Mouse (Mus musculus) cortical plate, adult 2 months (tissue): ENCODE results near the gene Pigk. TPM values are rescaled to one million over a fixed set of nuclear protein-coding genes. Genes with fewer than 3 reads are reported as not detected.

Source experiments
- H3K27ac ChIP-seq: fragments of 200-500 bp; 2 replicates; pipeline ENCODE4 v1.5.1; 2012; ENCODE audit warnings: low read length, control low read depth, inconsistent platforms; ENCODE audit not compliant: insufficient read depth
- H3K4me1 ChIP-seq: fragments of 200-500 bp; 2 replicates; pipeline ENCODE4 v1.6.1; 2011; ENCODE audit warnings: low read length; ENCODE audit not compliant: control insufficient read depth, insufficient read depth
- H3K4me3 ChIP-seq: fragments of 200-500 bp; 2 replicates; pipeline ENCODE4 v1.5.1; 2011; ENCODE audit warnings: mild to moderate bottlenecking, low read length, control low read depth; ENCODE audit not compliant: insufficient read depth
- CTCF ChIP-seq: fragments of 200-500 bp; IDR thresholded peaks from 2 replicates; pipeline ENCODE4 v1.5.1; 2011; ENCODE audit warnings: mild to moderate bottlenecking, control low read depth, low read length; ENCODE audit not compliant: insufficient read depth; ENCODE audit errors: extremely low read depth
- POLR2A ChIP-seq: fragments of 200-500 bp; IDR thresholded peaks from 2 replicates; pipeline ENCODE4 v1.6.1; 2011; ENCODE audit warnings: mild to moderate bottlenecking, low read length, control low read depth; ENCODE audit not compliant: insufficient read depth; ENCODE audit errors: extremely low read depth
- polyA plus RNA-seq: library from polyadenylated mRNA; depleted of rRNA; stranded (reverse); fragments of >200 nt; gene quantifications from 2 replicates; pipeline ENCODE4 v1.2.3, GENCODE M21; 2012

The Pigk gene
- polyA plus RNA-seq, 1 experiment = 25.2 TPM

GRCm38 (mm10) chr3:152831974-152832373 is 118.1 kb downstream of the Pigk start:
- no peak overlapping the region for H3K27ac ChIP-seq
- TF ChIP-seq POLR2A = no peak
- no peak for TF ChIP-seq CTCF
- no peaks in the 10 kb centered on the region for H3K4me1 ChIP-seq
- no peak overlapping the region for H3K4me3 ChIP-seq

DNA sequence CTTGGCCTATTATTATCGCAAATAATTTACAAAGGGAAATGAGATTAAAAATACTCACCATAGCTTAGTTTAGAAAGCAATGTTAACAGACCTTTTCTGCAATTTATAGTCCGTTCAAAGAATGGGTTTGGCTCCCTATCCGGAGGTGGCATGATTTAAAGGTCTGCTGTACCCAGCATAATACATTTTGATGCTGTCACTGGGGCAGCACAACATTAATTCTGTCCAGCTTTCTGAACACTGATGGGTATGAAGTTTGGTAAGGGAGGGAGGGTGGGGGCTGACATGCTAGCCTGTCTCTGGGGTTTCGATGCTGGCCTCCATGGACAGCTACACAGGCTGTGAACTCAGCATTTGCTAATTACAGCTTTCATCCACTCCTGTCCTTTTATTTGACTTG is 118.5 kb downstream of the Pigk start:
- TF ChIP-seq CTCF (no peak), POLR2A (no peak)
- Histone ChIP-seq H3K4me3 (no peak overlapping the region), H3K4me1 (0 out of 2 replicates have a peak, but pooled peaks cover under 1% of the 10 kb centered on the region), H3K27ac (no peak overlapping the region)

DNA sequence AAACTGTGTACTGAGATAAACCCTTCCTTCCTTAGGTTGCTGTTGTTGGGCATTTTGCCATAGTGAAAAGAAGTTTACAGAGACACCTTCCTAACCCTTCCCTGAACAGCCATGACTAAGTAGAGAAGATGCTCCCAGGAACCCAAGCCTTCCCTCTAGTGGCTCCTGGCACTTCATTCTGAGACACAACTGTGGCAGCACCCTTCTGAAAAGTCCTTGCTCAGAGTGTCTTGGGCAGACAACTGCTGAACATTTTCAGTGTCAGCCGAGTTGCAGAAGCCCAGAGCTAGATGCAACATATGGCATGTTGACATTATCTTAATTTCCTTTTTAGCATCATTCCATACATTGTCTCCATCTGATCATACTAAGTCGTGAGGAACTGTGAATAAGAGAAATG is 123.5 kb downstream of the Pigk start:
- no peak overlapping the region for H3K27ac ChIP-seq
- no peak for TF ChIP-seq CTCF
- no peak for TF ChIP-seq POLR2A

GRCm38 (mm10) chr3:152837938-152838337 is 124.0 kb downstream of the Pigk start:
- peaks cover 5% of the 10 kb centered on the region; the same call in 1 of the 2 replicates for H3K4me1 ChIP-seq
- no peak overlapping the region for H3K4me3 ChIP-seq
- peak overlapping the region; percentile 10; the same call in 1 of the 2 replicates for H3K27ac ChIP-seq
- TF ChIP-seq POLR2A (no peak), CTCF (no peak)

More for the DNA sequence above, 123.5 kb downstream of the Pigk start:
- no peak overlapping the region for H3K4me3 ChIP-seq
- H3K4me1 ChIP-seq = peaks cover 5% of the 10 kb centered on the region; the same call in 1 of the 2 replicates

- Histone ChIP-seq H3K4me1 (peaks cover 5% of the 10 kb centered on the region; the same call in 1 of the 2 replicates), H3K4me3 (no peak overlapping the region), H3K27ac (no peak overlapping the region)
- TF ChIP-seq POLR2A = no peak
- no peak for TF ChIP-seq CTCF
Observed at GRCm38 (mm10) chr3:152841264-152841663, 127.4 kb downstream of the Pigk start.

DNA sequence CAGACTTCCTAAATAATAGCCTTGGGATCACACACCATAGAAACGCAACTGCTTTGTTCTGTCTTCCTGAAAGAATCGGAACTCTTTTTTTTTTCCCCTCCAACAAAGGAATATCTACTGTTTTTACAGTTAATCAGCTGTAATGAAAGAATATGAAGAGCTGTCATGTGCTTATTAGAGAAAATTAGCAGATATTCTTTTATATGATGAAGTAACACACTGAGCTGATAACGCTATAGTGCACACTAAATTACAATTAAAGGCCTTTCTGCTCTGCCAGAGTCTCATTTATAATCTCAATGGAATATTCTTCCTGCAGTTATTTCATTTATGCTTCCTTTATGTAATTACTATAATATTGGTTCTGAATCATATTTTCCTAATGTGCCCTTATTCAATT is 128.7 kb downstream of the Pigk start:
- Histone ChIP-seq H3K4me3 (no peak overlapping the region), H3K27ac (no peak overlapping the region), H3K4me1 (peaks cover 3% of the 10 kb centered on the region; the same call in 1 of the 2 replicates)
- TF ChIP-seq POLR2A (no peak), CTCF (no peak)

- Histone ChIP-seq H3K27ac (no peak overlapping the region), H3K4me1 (peaks cover 3% of the 10 kb centered on the region; the same call in 1 of the 2 replicates), H3K4me3 (no peak overlapping the region)
- TF ChIP-seq CTCF (no peak), POLR2A (no peak)
Observed at GRCm38 (mm10) chr3:152843925-152844324, 130.0 kb downstream of the Pigk start.

DNA sequence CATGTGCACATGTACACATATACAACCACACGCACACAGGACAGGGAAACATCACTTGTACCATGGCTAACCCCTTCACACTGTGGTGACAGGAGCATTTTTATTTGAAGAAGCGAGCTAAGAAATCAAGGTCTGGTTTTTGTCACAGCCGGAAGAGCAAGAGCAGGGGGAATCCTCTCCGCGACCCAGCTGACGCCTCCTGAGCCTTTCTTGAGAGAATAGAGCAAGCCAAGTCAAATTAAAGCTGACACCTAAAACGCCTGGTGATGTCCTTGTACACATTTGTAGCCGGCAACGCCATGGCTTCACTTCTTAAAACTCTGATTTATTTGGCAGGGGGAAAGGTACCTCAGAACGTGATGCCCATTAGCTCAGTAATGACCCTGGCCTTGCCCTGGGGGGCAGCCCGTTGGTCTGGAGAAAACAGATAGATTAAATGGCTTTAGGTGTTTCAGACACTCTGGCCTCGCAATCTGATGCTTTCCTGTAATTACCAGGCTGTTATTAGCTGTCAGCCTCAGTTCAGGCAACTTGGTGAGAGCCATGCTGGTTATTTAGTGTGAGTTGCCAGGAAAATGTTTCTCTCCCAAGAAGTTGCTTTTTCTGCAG is 141.2 kb downstream of the Pigk start:
- H3K4me1 ChIP-seq = no peaks in the 10 kb centered on the region
- TF ChIP-seq CTCF (no peak), POLR2A (no peak)
- H3K27ac ChIP-seq = no peak overlapping the region
- H3K4me3 ChIP-seq = no peak overlapping the region

GRCm38 (mm10) chr3:152856095-152856494 is 142.2 kb downstream of the Pigk start:
- Histone ChIP-seq H3K4me3 (no peak overlapping the region), H3K27ac (no peak overlapping the region), H3K4me1 (no peaks in the 10 kb centered on the region)
- TF ChIP-seq CTCF (no peak), POLR2A (no peak)

DNA sequence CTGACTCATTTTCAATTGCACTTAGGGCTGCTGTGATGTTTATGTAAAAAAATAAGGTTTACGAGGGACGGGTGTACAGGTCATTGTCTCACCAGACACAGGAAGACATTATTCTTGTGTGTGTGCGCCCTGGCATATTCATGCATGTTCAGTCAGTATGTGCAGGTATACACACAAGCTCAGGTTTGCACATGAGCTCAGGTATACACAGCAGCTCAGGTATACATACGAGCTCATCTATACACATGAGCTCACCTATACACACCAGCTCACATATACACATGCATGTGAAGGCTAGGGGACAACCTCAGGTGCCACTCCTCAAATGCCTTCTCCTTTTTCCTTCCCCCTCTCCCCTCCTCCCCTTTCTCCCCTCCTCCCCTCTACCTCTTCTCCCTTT is 147.6 kb downstream of the Pigk start:
- Histone ChIP-seq H3K4me3 (no peak overlapping the region), H3K4me1 (0 out of 2 replicates have a peak, but pooled peaks cover 2% of the 10 kb centered on the region), H3K27ac (no peak overlapping the region)
- TF ChIP-seq POLR2A (no peak), CTCF (no peak)

DNA sequence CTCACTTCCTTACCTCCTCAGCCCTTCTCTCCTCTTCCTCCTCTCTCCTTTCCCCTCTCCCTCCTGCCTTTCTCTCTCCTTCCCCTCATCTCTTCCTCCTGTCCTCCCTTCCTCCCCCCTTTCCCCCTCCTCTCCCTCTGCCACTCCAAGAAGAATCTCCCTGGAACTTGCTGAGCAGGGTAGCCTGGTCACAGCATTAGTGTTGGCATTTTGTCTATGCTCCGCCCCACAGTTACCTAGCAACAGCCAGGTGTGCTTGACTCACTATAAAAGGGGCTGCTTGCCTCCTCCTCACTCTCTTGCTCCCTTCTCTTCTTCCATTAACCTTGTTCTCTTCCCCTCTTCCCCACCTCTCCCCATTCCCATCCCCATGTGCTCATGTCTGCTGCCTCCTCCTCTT is 148.1 kb downstream of the Pigk start:
- Histone ChIP-seq H3K4me1 (0 out of 2 replicates have a peak, but pooled peaks cover 2% of the 10 kb centered on the region), H3K4me3 (no peak overlapping the region), H3K27ac (no peak overlapping the region)
- TF ChIP-seq CTCF (no peak), POLR2A (no peak)
